Mouse (Mus musculus): ENCODE results near the gene Stk11.
A peak's percentile ranks its signal among the peaks of the same experiment; 100 is the strongest.

The Stk11 gene

DNA sequence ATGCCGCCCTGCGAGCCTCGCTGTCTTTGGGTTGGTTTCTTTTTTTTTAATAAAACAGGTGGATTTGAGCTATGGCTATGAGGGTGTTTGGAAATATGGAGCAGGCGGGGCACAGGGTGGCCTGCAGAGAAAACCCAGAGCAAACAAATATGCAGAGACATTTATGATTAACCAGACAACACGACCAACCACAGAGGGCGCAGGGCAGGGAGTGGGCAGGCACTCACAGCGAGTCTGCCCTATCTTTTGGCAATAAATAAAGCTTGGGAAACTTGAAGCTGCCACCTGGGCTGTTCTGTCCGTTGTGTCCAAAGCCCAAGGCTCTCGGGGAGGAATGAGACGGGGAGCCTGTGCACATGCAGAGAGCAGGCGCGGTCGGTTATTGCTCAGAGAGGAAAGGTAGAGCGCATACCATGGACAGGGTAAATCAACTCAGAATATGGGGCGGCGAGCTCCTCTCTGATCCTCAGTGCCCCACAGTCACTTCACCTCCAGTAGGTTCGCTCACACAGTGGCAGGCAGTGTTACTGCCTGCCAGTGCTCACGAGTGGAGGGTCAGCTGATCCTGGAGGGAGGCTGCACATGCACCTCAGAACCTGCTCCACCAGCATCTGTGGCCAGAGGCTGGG, 14.9 kb downstream of the Stk11 start:
- DNase-seq (ENCODE audit: low spot score in 2 of 2) = no peak

DNA sequence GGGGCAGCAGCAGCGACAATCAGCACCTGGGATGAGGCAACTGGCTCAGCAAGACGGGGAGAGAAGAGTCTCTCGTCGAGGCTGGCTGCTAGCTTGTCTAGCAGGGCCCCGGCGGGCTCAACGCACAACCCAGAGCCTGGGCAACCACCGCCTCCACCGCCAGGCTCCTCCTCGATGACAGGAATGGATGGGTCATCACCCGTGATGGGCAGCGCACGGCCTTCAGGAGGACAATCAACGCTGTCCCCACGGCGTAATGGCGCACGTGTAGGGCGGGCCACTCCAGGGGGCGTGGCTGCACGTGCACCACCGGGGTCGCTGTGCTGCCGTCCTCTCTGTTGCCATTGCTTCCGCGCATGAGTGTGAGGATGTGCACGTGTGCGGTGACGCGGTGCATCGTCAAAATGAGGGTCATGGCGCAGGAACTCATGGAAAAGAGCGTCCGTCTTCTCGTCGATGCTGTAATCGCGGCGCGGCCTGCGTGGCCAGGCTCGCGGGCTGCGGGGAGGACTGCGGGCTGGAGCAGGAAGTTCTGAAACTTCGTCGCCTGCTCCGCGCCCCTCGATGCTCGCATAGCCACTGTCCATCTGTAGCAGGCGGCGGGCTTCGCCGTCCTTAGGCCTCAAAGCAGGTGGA, 15.8 kb downstream of the Stk11 start:
- DNase-seq (ENCODE audit: low spot score in 2 of 2) = no peak

DNA sequence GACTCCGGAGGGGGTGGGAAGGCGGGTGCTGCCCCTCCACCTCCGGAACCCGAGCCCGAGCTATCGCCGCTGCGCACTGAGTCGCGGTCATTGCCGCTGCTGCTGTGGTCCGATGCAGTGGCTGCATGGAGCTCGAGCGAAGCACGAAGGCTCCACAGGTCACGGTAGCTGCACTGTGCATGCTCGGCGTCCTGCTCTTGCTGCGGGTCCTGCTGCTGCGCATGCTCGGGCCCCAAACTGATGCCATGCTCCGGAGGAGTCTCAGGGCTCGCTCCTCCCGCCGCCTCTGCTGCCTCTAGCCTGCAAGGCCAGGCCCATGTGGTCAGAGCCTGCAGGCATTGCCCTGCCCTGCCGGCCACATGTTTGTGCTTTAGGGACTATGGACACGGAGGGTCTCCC, 16.3 kb downstream of the Stk11 start:
- DNase-seq (ENCODE audit: low spot score in 2 of 2) = no peak

DNA sequence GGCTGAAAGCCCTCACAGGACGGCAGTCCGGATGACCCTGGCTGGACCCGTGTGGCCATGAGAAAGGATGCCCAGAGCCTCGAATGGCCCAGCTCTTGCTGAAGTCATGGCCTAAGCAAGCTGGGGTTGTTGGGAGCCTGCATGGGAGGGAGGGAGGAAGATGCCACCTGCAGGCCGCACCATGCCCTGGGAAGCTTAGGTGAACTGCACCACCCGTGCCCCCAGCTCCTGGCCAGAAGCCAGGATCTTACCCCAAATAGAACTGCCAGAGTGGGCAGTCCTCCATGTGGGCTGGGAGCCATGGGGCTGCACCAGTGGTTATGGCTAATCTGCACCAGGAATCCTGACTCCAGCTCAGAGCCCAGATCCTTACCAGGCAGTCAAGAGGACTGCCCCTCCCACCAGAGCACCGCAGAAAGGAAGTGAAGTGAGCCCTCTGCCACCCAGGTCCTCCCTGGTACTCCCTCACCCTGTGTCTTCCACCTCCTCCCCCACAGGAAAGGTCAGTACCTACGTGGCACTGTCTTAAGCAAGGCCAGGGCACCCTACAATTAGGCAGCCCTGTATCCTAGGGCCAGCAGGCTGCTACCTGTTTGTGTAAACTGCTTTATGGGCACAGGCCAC, 17.7 kb downstream of the Stk11 start:
- DNase-seq (ENCODE audit: low spot score in 2 of 2) = peak; percentile 60 to 74

DNA sequence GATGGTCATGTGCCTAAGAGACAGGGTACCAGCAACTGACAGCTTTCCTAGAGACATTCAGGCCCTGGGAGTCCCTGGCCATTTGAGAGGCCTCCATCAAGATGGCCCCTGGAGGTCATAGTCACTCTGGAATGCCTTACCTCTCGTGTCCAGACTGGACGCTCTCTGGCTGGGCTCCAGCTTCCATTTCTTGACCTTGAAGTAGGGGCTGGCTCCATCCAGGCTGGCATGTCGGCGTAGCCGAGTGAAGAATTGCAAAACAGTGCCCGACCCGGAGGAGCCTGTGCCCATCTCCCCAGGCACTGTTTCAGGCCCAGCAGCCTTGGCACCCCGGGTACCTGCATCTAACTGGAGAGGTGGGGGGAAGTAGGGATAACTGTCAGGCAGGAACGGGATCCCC, 18.8 kb downstream of the Stk11 start:
- no peak for DNase-seq (ENCODE audit: low spot score in 2 of 2)

DNA sequence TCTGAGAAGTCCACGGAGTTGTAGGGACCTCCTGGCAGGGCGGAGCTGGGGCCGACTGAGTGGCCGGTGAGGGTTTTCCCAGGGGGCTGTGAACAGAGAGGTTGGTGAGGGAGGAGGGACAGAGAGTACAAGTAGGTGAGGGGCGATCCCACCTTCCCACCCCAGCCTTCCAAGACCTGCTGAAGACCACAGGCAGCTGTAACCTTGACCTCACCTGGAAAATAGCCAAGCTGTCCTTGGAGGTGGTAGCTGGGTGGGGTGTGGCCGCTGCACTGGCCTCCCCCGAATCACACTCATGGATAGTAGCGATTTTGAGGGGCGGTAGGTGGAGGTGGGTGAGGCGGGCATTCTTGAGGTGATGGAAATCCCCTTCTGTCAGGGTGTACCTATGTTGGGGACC, 19.6 kb downstream of the Stk11 start:
- DNase-seq (ENCODE audit: low spot score in 2 of 2) = no peak

DNA sequence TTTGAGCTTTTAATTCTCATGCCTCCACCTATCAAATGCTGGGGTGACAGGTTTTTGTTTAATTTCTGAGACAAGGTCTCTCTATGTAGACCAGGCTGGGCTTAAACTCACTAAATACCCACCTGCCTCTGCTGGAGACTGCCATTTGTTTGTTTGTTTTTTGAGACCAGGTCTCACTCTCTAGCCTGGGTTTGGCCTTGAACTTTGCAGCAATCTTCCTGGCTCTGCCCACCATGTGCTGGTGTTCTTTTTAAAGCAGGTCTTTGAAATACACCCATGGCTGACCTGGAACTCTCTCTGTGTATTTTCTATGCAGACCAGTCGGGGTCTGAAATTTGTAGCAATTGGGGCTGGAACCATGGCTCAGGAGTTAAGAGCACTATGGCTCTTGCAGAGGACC, 20.0 kb downstream of the Stk11 start:
- no peak for DNase-seq (ENCODE audit: low spot score in 2 of 2)

DNA sequence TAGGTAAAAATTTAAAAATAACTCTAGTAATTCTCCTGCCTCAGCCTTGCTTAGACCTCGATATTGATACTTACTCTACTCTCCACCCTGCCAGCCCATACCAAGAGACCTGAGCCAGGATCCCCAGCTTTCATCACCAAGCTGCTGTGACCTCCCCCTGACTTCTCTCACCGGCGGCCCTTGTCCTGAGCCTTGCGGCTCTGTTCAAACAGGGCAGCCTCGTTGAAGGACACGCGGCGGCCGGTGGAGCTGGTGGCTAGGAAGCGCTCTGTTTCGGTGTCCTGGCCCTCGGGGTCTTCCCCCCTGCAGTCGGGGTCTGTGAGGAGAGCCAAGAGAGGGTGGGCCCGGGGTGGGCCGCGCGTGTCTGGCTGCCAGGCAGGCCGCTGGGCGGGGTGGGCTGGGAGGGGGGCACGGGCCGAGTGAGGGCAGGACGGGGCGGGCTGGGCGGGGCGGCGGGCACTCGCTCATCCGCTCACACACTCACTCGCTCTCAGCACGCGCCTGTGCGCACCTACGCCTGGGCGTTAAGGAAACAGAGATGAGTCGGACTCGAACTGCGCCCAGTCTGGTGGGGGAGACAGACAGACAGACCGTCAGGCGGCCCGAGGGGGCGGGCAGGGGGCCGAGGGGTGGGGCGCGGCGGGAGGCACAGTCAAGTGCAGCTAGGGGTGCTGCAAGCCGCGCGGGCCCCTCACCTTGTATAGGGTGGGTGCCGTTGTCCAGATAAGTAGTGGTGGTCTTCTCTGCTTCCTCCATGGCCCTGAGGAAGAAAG, 20.8 kb downstream of the Stk11 start:
- DNase-seq (ENCODE audit: low spot score in 2 of 2) = no peak

DNA sequence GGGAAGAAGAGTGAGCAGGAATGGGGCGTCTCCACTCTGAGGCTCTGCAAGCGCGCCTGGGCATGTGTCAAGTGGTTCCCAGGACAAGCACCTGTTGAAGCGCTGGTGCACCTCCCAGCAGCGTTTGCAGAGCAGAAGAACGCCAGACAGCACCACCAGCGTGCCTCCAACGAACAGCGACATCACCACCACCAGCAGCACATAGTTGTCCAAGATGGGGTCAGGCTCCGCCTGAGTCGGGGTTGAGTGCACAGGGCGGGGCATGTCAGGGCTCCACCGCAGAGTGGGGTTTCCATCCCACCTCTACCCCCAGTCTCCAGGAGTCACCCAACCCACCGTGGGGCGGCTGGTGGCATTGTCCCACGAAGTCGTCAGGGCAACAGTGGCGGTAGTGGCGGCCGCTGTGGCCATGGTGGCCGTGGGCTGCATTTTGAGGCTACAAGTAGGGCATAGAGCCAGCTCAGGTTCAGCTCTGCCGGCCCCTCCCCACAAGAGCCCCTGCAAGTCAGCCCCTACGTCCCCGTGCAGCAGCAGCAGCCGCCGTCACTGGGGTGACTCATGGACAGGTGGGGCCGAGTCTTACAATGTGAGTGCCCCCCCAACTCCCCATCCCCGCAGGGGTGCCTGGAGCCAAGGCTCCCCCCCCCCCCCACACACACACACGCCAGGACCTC, 21.5 kb downstream of the Stk11 start:
- no peak for DNase-seq (ENCODE audit: low spot score in 2 of 2)

DNA sequence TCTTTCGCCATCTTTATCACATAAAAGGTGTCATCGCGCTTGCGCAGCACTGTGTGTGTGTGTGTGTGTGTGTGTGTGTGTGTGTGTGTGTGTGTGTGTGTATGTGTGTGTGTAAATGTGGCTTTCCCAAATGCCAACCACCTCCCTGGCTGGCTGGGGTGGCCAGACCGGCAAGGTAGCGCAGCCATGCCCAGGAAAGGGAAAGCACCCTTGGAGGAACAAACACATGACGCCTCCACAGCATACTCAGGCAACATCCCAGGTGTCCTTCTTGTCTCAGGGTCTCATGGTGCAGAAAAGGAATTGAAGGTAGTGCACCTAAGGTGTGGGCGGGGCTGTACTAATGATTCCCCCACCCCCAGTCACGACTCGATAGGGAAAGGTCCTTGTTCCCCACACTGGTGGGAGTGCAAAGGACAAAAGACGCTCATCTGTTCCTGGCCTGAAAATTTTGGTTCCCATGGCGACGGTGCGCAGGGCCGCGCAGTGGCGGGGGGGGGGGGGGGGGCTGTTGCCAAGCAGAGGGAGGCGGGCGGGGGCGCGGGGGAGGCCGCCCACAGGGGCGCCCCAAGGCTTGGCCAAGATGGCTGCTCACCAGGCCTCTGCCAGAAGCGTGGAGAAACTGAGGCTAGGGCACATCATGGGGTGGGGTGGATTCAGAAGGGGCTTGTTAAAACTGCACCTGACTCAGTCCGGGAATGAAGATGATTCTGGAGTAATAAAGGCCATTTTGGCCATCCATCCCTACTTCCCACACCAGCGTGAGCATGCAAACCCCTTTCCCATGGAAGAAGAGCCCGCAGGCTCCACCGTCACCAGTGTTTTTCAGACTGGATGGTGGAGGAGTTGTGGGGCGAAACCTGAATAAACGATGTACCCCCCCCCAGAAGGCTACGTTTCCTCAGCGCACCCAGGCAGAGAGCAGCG, 22.3 kb downstream of the Stk11 start:
- DNase-seq (ENCODE audit: low spot score in 2 of 2) = no peak

DNA sequence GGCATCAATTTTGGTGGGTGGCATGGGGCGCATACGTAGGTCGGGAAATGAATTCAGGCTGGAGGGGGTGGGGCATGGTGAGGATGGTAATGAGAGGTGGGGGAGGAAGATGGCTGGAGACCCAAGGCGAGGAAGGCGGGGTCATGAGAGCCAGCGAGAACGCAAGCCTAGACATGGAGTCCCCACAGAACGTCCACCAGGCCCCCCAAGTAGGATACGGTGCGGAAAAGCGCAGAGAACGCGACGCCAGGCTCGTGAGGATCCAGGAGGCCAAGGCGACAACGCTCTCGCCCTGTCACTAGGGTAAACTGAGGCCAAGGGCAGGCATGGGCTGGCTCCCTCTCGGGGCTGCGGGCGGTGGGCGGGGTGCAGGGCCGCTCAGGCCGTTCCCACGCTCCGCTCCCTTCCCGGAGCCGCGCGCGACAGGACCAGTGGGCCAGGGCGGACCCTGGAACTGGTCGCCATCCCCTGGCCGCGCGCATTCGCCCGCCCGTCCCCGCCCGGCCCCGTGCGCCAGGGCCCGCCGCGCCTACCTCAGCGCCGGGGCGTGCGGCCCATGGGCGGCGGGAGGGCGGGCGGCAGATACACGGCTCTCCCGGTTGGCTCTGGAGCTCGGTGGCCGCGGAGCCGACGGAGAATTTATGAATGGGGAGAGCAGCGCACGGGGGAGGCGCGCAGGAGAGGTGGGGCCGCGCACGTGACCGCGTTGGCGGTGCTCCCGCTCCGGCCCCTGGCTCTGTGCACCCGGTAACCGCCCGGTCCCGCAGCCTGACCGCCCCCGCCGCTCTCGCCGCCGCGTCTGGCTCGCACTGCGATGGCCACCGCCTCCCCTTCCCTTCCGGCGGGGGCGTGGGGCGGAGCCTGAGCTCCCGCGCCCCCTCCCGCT, 23.2 kb downstream of the Stk11 start, which contains the start of gene Atp5d:
Atp5d (plus strand) TSS at position 80 of the 886 bp plus-strand sequence.
- peak; percentile 60 to 61 for DNase-seq (ENCODE audit: low spot score in 2 of 2)

DNA sequence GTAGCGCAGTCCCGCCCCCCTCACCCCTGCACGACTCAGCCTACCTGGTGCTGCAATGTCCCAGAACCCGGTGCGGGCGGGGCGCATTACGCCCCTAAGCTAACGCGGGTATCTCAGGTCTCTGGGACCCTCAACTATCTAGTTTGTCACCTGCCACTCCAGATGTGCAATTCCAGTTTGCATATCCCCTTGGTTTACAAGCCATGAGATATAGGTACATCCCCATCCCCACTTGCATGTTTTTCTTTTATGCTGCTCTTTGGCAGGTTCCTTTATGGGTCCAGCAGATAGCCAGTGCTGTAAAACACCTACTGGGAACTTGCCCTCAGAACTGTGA, 23.8 kb downstream of the Stk11 start:
- DNase-seq (ENCODE audit: low spot score in 2 of 2) = no peak

DNA sequence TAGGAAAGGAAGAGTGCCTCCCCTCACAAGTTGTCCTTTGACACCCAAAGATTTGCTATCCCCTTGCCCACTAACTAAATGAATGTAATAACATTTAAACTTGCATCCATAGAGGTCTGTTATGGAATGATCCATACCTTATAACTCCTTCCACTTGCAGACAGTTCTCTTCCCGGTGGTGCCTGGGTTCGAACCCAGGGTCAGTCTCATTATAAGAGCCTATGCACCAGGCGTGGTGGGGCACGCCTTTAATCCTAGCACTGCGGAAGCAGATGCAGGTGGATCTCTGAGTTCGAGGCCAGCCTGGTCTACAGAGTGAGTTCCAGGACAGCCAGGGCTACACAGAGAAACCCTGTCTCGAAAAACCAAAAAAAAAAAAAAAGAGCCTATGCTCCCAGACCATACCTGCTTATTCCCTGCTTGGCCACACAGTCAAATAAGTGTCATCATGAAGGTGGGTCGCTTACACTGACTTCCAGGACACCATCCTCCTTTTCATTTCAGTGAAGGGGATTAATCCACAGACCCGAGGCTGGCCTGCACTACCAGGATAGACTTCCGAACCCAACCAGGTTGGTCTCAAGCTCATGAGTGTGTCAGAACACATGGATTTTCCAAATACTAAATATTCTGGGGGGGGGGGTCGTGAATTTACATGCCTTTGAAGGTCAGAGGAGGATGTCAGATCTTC, 24.5 kb downstream of the Stk11 start:
- no peak for DNase-seq (ENCODE audit: low spot score in 2 of 2)

DNA sequence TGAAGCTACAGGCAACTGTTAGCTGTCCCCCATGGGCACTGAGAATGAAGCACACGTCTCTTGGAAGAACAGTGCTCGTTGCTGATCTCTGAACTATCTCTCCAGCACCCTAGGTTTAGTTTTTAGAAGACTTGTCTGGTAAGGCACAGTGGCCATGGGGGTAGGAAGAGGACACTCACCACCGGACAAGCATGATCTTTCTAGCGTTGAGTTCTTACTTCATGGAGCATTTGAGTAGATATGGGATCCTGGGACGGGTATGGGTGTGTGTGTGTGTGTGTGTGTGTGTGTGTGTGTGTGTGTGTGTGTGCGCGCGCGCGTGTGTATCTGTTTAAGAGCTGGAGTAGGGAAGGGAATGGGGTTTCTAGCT, 25.0 kb downstream of the Stk11 start, which contains the start of gene Cbarp:
Cbarp (minus strand) TSS at position 170 of the 370 bp plus-strand sequence.
- no peak for DNase-seq (ENCODE audit: low spot score in 2 of 2)

DNA sequence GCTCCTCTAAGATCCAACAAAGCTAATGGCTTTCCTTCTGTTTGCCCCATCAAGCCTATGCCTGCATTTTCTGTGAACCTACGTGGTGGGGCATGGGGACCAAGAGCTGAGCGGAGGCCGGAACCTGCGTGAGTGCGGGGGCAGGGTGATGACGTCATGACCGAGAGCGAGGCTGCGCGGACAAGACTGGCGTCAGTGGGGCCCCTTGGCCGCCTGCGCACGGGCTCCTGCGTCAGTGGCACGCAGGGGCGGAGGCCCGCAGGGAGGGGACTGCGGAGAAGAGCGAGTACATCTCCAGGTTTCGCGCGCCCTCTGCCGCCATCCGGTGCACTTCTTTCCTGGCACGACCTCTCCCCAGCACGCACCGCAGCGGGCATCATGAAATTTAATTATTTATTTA, 25.6 kb downstream of the Stk11 start:
- DNase-seq (ENCODE audit: low spot score in 2 of 2) = peak; percentile 95 to 97

DNA sequence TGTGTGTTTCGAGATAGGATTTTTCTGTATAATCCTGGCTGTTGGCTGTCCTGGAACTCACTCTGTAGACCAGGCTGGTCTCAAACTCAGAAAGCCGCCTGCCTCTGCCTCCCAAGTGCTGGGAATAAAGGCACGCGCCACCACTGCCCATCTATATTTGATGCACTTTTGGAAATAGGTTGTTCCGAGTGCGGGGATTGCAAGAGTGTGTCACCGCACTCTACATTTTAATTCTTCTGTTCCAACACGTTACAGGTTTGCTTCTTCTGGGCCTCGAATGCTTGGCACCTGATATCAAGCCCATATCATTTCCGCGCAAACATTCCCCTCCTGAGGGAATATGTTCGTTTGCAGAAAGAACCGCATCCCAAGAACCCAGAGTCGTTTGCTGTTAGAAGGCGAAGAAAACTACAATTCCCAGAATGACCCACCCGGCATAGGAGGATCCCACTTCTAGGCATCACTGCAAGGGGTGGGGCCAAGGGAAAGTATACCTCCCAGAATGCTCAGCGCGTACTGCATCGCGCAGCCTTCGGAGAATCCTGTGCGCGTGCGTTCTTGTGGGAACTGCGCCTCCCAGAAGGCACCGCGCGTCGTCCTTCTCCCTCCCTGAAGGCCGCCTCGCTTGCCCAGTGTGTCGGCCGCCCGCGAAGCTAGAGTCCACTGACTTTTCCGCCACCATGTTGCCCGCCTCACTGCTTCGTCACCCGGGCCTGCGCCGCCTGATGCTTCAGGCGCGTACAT, 26.4 kb downstream of the Stk11 start:
- DNase-seq (ENCODE audit: low spot score in 2 of 2) = peak; percentile 94 to 97

DNA sequence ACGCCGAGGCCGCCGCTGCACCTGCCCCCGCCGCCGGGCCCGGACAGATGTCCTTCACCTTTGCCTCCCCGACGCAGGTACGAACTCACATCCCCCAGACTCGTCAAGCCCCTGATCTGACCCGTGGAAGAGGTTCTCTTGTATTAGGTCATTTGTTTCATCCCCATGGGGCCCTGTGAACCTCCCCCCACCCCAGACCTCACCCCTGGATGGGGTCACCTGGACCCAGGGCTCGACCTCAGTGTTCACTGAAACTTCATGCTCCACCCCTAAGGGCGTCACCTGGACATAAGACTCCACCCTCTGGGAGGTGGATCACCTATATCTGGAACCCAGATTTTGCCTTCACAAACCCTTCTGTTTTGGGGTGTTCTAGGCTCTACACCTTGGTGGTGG, 26.9 kb downstream of the Stk11 start:
- no peak for DNase-seq (ENCODE audit: low spot score in 2 of 2)

DNA sequence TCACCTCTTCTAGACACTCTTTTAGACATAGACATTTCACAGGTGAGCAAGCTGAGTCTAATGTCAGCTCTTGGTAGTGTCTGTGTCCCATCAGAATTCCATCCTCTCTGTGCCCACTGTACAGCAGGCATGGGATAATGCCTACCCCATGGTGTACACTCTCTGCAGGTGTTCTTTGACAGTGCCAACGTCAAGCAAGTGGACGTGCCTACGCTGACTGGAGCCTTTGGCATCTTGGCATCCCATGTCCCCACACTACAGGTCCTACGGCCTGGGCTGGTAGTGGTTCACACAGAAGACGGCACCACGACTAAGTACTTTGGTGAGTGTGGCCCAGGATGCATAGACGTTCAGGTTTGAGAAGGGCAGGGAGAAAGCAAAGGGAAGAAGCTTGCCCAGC, 28.1 kb downstream of the Stk11 start:
- no peak for DNase-seq (ENCODE audit: low spot score in 2 of 2)

DNA sequence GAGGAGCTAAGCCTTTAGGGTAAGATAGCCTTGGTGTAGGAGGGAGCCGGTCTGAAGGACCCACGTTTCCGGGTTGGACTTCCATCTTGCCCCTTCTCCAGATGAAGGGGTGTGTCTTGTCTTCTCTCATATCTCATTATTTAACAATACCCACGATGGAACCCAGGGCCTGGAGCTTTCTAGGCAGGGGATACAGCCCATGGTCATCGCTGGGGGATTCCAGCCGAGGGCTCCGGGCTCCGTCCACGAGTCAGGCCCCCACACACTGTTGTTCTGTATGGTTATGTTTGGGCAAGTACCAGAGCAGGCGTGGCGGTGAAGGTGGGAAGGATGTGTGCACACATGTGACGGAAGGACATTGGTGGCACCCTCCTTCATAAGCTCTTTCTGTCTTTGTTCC, 28.6 kb downstream of the Stk11 start:
- DNase-seq (ENCODE audit: low spot score in 2 of 2) = no peak

All from heart, adult 9 months (tissue).